In the genomic region with DNA sequence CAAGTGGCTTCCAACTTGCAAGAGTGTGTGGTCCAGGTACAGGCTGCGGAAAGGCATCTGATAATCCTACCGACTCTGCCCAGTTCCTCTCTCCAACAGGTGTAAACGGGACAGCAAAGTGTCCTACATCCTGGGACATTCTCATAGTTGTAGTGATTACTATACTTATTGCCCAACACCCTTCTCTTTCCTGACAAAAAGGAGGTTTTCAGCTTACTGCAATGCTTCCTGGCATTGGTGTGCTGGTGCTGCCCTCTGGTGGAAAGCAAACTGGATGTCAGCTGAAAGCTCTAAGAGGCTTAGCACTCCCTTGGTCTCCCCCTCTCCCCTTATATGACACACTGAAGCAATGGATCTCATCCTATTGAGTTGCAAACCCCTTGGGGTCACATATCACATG, we compare ENCODE assay signal across 9 mouse cellular contexts. TPM values are rescaled to one million over a fixed set of nuclear protein-coding genes. Genes with fewer than 3 reads are reported as not detected.
DNase-seq lines count a peak whose midpoint lies in the region; ATAC-seq and TF ChIP-seq lines count a peak whose summit lies in the region.
"Had no signal": no experiment of that assay in that cellular context is flagged by ENCODE, and none has a peak within 500 bp of the region (broad histone marks: within the 10 kb centered on the region; RNA-seq: fewer than 3 reads in every experiment).

No protein-coding gene starts in this region.

- no peak overlapping the region for H3K9ac ChIP-seq in hindbrain, embryonic 16.5 days (ENCODE audit: low read depth, low read length)
- H3K9ac ChIP-seq: liver, embryonic 15.5 days had no signal

- no peaks in the 10 kb centered on the region for H3K27me3 ChIP-seq in hindbrain, embryonic 16.5 days (replicated peaks; ENCODE audit: control insufficient read depth, insufficient read depth, low read length)
- H3K27me3 ChIP-seq: liver, embryonic 15.5 days had no signal

- no peaks in the 10 kb centered on the region for H3K4me1 ChIP-seq in embryonic fibroblast, embryonic 13.5 days (ENCODE audit: control insufficient read depth, insufficient read depth, low read length)
- H3K4me1 ChIP-seq in hindbrain, embryonic 16.5 days (ENCODE audit: control insufficient read depth, insufficient read depth, low read depth, low read length) = no peaks in the 10 kb centered on the region
- H3K4me1 ChIP-seq: liver, embryonic 15.5 days had no signal

- no peak overlapping the region for H3K4me2 ChIP-seq in hindbrain, embryonic 16.5 days (ENCODE audit: low read length)
- H3K4me2 ChIP-seq: liver, embryonic 15.5 days had no signal

- H3K4me3 ChIP-seq in embryonic fibroblast, embryonic 13.5 days (ENCODE audit: insufficient read depth, low read length) = no peak overlapping the region
- H3K4me3 ChIP-seq in hindbrain, embryonic 16.5 days (ENCODE audit: low read length) = no peak overlapping the region
- H3K4me3 ChIP-seq: liver, embryonic 15.5 days had no signal

- H3K36me3 ChIP-seq in hindbrain, embryonic 16.5 days (ENCODE audit: control insufficient read depth, insufficient read depth, low read length) = peaks cover 2% of the 10 kb centered on the region; the same call in 1 of the 2 replicates

- TF ChIP-seq POLR2A in embryonic fibroblast, embryonic 13.5 days (IDR thresholded peaks at IDR 0.05; ENCODE audit: low read depth, low read length) = no peak

- DNase-seq in cerebellum, adult 11 months = peak; percentile 22
- DNase-seq in cerebellum, adult 11-12 months = no peak
- DNase-seq in adrenal gland, postnatal 10 days = peak; percentile 66
- DNase-seq in left cerebral cortex, adult 18-20 months (ENCODE audit: low spot score in 2 of 2) = peak; percentile 48 to 56
- DNase-seq in right cerebral cortex, postnatal 10 days (ENCODE audit: low spot score in 2 of 2) = peak; percentile 62 to 84

- no peaks in the 10 kb centered on the region for H3K9me3 ChIP-seq in hindbrain, embryonic 16.5 days (ENCODE audit: control insufficient read depth, low read length)
- H3K9me3 ChIP-seq: liver, embryonic 15.5 days had no signal

- no peak overlapping the region for H3K27ac ChIP-seq in embryonic fibroblast, embryonic 13.5 days (ENCODE audit: insufficient read depth, low read length)
- no peak overlapping the region for H3K27ac ChIP-seq in hindbrain, embryonic 16.5 days (ENCODE audit: low read depth, low read length)
- H3K27ac ChIP-seq: liver, embryonic 15.5 days had no signal

- peak; percentile 81 for ATAC-seq in hindbrain, embryonic 16.5 days
- peak; percentile 83 for ATAC-seq in megakaryocyte, adult 5-6 weeks (ENCODE audit: poor library complexity, severe bottlenecking)

- WGBS in hindbrain, embryonic 16.5 days = 82% methylated on average over 3 of the region's 3 CpGs

- TF ChIP-seq CTCF in embryonic fibroblast, embryonic 13.5 days (IDR thresholded peaks at IDR 0.05; ENCODE audit: borderline replicate concordance, insufficient read depth, low read length) = peak; percentile 64; the same call in 1 of the 2 replicates

RNA-seq across cellular contexts. Expression of gene Pdha1, which starts 21.6 kb away (rescaled TPM):
- 100 to 1,000 TPM; 522 to 573 TPM for total RNA-seq in adrenal gland, postnatal 10 days (2021)
- 165 and 194 TPM in 2 replicates for polyA plus RNA-seq in embryonic fibroblast, embryonic 13.5 days (2011; ENCODE audit: insufficient read length, low read depth, missing spikeins)
- 186 and 206 TPM in 2 replicates for polyA plus RNA-seq in hindbrain, embryonic 16.5 days (2015; fragmentation: Nextera tagmentation; extraction: Ambion mirVana)
- 100 to 1,000 TPM; 229 to 231 TPM for total RNA-seq in left cerebral cortex, adult 18-20 months (2021)
- 85.1 and 86.0 TPM in 2 replicates for total RNA-seq in megakaryocyte, adult 5-6 weeks (2015)
- total RNA-seq in megakaryocyte, adult 5-6 weeks (2017) = 111 and 116 TPM in 2 replicates
